Mouse (Mus musculus): ENCODE measurements around the gene Rad9b. TPM values are rescaled to one million over a fixed set of nuclear protein-coding genes. Genes with fewer than 3 reads are reported as not detected.

Gene Rad9b
- polyA plus RNA-seq, 1 experiment from 2014 or later, result 13.1 TPM

DNA sequence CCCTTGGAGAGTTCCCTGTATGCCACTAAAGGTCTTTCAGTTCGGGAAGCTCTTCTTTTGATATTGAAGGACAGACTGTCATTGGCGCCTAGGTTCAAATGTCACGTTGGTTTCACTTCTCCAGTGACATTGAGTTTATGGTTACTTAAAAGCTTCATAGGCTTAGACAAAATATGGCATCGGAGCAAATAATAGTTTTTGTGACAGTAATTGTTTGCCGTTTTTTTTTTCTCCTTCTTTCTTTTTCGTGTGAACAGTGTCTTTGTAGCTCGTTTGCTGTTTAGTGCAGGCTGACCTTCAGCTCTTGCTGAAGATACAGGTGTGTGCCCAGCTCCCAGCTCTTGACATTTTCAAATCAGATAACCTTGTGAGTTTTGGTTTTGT, 68.3 kb downstream of the Rad9b start:
- peak overlapping the region; percentile 94 for H3K4me3 ChIP-seq (ENCODE audit: low read depth, low read length)
- H3K36me3 ChIP-seq (ENCODE audit: control insufficient read depth, insufficient read depth, low read length), result peaks cover 7% of the 10 kb centered on the region; the same call in 1 of the 2 replicates
- H3K27me3 ChIP-seq (replicated peaks; ENCODE audit: control insufficient read depth, insufficient read depth, low read length), result no peaks in the 10 kb centered on the region
- no peak for ATAC-seq
- DNase-seq (ENCODE audit: low spot score), result no peak
- peaks cover 9% of the 10 kb centered on the region for H3K4me1 ChIP-seq (ENCODE audit: control insufficient read depth, insufficient read depth, low read length)
- H3K9ac ChIP-seq (ENCODE audit: low read length), result peak overlapping the region; percentile 84; the same call in 1 of the 2 replicates
- no peak overlapping the region for H3K27ac ChIP-seq (ENCODE audit: low read depth, low read length)
- 50% methylated on average over 7 of the region's 7 CpGs for WGBS
- H3K9me3 ChIP-seq (replicated peaks; ENCODE audit: control insufficient read depth, low read length), result no peaks in the 10 kb centered on the region
- H3K4me2 ChIP-seq (ENCODE audit: low read length), result peak overlapping the region; percentile 64

DNA sequence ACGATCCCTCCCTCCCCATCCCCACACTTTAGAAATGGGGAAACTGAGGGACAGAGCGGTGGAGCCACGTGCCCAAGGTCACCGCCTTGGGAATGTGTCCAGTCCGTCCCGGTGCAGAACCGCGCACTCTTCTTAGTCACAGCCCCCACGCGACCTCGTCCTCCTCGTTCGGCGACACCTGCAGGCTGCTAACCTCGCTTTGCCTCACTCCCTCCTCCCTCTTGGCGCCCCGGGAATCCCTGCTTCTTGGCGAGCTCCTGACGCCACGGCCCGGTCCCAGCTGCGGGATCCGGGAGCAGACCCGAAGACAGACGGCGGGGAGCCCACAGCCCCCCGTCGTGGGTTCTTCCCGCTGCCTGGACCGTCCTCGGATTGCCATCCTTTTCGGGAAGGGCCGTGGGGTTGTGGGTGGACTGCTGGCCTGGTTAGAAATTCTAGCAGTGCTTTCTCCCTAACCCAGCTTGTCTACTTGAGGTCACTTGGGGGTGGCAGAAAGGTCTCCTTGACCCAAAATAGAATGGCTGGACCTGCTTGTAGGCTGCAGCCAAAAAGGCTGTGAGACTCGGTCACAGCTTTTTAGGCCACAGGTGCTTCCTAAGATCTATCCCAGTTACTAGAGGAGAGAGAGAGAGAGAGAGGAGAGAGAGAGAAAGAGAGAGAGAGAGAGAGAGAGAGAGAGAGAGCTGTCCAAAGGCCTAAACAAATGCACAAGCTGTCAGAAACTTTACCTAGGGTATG, 68.8 kb downstream of the Rad9b start:
- Histone ChIP-seq H3K27me3 (replicated peaks; ENCODE audit: control insufficient read depth, insufficient read depth, low read length) (no peaks in the 10 kb centered on the region), H3K4me3 (ENCODE audit: low read depth, low read length) (peak overlapping the region; percentile 94), H3K9me3 (replicated peaks; ENCODE audit: control insufficient read depth, low read length) (no peaks in the 10 kb centered on the region), H3K9ac (ENCODE audit: low read length) (peak overlapping the region; percentile 84), H3K4me2 (ENCODE audit: low read length) (peak overlapping the region; percentile 64), H3K36me3 (ENCODE audit: control insufficient read depth, insufficient read depth, low read length) (peaks cover 7% of the 10 kb centered on the region; the same call in 1 of the 2 replicates), H3K4me1 (ENCODE audit: control insufficient read depth, insufficient read depth, low read length) (peaks cover 9% of the 10 kb centered on the region), H3K27ac (ENCODE audit: low read depth, low read length) (peak overlapping the region; percentile 82; the same call in 1 of the 2 replicates)
- ATAC-seq (peak; percentile 47), DNase-seq (ENCODE audit: low spot score) (peak; percentile 52)
- under 1% methylated on average over 34 of the region's 34 CpGs for WGBS

DNA sequence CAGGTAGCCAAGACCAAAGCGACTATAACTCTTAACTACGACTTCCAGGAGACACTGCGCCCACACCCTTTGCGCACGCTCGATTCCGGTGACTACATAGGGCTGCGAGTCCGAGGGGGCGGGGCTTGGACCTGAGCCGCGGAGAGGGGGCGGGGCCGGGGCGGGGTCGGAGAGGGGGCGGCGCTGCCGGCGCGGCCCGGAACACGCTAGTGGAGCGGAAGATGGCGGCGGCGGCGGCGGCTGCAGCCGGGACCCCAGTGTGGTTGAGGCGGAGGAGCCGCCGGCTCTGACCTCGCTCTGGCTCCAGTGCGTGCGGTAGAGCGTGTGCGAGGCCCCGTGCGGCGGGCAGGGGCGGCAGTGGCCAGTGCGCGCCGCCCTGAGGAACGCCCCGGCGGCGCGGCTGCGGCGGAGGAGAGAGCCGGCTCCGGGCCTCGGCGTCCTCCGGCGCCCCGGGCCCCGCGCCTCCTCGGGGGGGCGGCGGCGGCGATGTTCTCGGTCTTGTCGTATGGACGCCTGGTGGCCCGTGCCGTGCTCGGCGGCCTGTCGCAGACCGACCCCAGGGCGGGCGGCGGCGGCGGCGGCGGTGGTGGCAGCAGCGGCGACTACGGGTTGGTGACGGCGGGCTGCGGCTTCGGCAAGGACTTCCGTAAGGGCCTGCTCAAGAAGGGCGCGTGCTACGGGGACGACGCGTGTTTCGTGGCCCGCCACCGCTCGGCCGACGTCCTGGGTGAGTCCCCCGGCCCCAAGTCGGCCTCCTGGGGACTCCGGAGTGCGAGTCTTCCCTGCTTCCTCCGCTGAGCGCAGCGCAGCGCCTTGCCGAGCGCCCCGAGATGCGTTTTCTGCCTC, 69.6 kb downstream of the Rad9b start, which contains the start of gene Pptc7:
Gene Pptc7, plus strand, starts transcription at position 183 of the 846 bp plus-strand sequence.
- no peaks in the 10 kb centered on the region for H3K27me3 ChIP-seq (replicated peaks; ENCODE audit: control insufficient read depth, insufficient read depth, low read length)
- peak within 1 kb of the TSS; percentile 84 for H3K9ac ChIP-seq (ENCODE audit: low read length)
- peak; percentile 97 for ATAC-seq
- peak within 1 kb of the TSS; percentile 94 for H3K4me3 ChIP-seq (ENCODE audit: low read depth, low read length)
- peak within 1 kb of the TSS; percentile 82 for H3K27ac ChIP-seq (ENCODE audit: low read depth, low read length)
- H3K36me3 ChIP-seq (ENCODE audit: control insufficient read depth, insufficient read depth, low read length), result peaks cover 7% of the 10 kb centered on the region; the same call in 1 of the 2 replicates
- H3K9me3 ChIP-seq (replicated peaks; ENCODE audit: control insufficient read depth, low read length), result no peaks in the 10 kb centered on the region
- peaks cover 9% of the 10 kb centered on the region for H3K4me1 ChIP-seq (ENCODE audit: control insufficient read depth, insufficient read depth, low read length)
- peak within 1 kb of the TSS; percentile 64 for H3K4me2 ChIP-seq (ENCODE audit: low read length)
- WGBS, result under 1% methylated on average over 76 of the region's 114 CpGs
- DNase-seq (ENCODE audit: low spot score), result peak; percentile 95

DNA sequence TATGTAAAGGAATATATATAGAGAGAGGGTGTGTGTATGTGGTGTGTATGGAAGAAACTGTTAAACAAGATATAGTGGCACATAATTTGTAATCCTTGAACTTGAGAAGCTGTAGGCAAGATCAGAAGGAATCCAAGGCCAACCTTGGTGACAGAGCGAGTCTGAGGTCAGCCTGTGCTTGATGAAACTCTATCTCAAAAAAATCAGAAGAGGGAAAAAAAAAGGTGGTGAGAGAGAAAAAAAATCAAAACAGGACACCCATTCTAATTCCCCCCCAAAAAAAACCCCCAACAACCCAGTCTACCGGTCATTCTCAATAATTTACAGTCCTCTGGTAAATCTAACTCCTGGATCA, 70.2 kb downstream of the Rad9b start:
- Histone ChIP-seq H3K27ac (ENCODE audit: low read depth, low read length) (no peak overlapping the region), H3K9me3 (replicated peaks; ENCODE audit: control insufficient read depth, low read length) (no peaks in the 10 kb centered on the region), H3K27me3 (replicated peaks; ENCODE audit: control insufficient read depth, insufficient read depth, low read length) (no peaks in the 10 kb centered on the region), H3K4me2 (ENCODE audit: low read length) (peak overlapping the region; percentile 64), H3K36me3 (ENCODE audit: control insufficient read depth, insufficient read depth, low read length) (peaks cover 7% of the 10 kb centered on the region; the same call in 1 of the 2 replicates), H3K4me3 (ENCODE audit: low read depth, low read length) (peak overlapping the region; percentile 94; the same call in 1 of the 2 replicates), H3K9ac (ENCODE audit: low read length) (no peak overlapping the region), H3K4me1 (ENCODE audit: control insufficient read depth, insufficient read depth, low read length) (peaks cover 9% of the 10 kb centered on the region)
- 28% methylated on average over 2 of the region's 2 CpGs for WGBS
- DNase-seq (ENCODE audit: low spot score) (no peak), ATAC-seq (no peak)

DNA sequence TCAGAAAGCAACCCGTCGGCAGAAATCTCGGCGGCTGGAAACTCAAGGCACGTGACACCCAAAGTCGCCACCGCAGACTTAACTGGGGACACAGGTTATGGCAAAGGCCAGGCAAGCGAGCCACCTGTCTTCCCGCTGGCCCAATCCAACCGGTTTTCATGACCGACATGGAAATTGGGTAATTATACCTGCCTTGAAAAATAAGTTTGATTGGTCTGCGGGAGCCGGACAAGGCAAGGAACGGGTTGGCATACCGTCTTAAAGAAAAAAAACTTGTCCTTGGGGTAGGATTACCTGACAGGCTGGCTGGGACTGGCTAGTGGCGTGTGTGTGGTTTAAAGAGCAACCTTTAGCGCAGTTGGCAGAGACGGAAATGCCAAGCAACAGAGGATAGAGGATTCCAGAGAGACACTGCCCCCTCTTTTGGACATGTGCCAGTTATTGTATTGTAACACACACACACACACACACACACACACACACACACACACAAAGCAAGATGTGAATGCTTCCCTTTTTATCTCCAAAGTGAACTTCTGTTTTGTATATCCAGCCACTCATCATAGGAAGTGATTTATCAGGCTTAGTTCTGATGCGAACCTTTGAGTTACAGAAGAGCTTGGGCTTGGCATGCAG, 73.1 kb downstream of the Rad9b start:
- Histone ChIP-seq H3K27me3 (replicated peaks; ENCODE audit: control insufficient read depth, insufficient read depth, low read length) (no peaks in the 10 kb centered on the region), H3K27ac (ENCODE audit: low read depth, low read length) (no peak overlapping the region), H3K4me2 (ENCODE audit: low read length) (no peak overlapping the region), H3K36me3 (ENCODE audit: control insufficient read depth, insufficient read depth, low read length) (no peaks in the 10 kb centered on the region), H3K9me3 (replicated peaks; ENCODE audit: control insufficient read depth, low read length) (no peaks in the 10 kb centered on the region), H3K9ac (ENCODE audit: low read length) (no peak overlapping the region), H3K4me1 (ENCODE audit: control insufficient read depth, insufficient read depth, low read length) (peaks cover 7% of the 10 kb centered on the region), H3K4me3 (ENCODE audit: low read depth, low read length) (no peak overlapping the region)
- peak; percentile 11 for DNase-seq (ENCODE audit: low spot score)
- no peak for ATAC-seq
- 38% methylated on average over 19 of the region's 19 CpGs for WGBS

DNA sequence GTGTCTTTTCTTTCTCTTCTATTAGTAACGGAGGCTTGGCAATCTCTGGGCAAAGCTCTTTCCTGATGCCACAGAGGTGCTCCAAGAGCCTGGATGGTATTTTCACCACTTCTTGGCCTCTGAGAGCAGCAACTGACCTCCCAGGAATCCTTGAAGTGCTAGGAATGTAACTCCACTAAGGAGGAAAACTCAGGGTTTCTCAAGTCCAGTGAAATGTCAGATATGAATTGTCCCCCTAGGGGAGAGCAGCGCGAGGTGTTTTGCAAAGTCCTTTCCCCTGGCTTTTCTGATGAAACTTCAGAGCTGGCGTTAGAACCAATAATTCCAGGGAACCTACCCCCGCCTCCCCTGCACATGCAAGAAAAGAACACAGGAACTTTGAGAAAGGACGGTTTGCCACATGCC, 73.6 kb downstream of the Rad9b start:
- Histone ChIP-seq H3K27ac (ENCODE audit: low read depth, low read length) (no peak overlapping the region), H3K27me3 (replicated peaks; ENCODE audit: control insufficient read depth, insufficient read depth, low read length) (no peaks in the 10 kb centered on the region), H3K4me2 (ENCODE audit: low read length) (no peak overlapping the region), H3K4me1 (ENCODE audit: control insufficient read depth, insufficient read depth, low read length) (peaks cover 2% of the 10 kb centered on the region), H3K9ac (ENCODE audit: low read length) (no peak overlapping the region), H3K4me3 (ENCODE audit: low read depth, low read length) (no peak overlapping the region), H3K36me3 (ENCODE audit: control insufficient read depth, insufficient read depth, low read length) (no peaks in the 10 kb centered on the region), H3K9me3 (replicated peaks; ENCODE audit: control insufficient read depth, low read length) (no peaks in the 10 kb centered on the region)
- ATAC-seq (no peak), DNase-seq (ENCODE audit: low spot score) (no peak)
- WGBS, result 49% methylated on average over 6 of the region's 6 CpGs

DNA sequence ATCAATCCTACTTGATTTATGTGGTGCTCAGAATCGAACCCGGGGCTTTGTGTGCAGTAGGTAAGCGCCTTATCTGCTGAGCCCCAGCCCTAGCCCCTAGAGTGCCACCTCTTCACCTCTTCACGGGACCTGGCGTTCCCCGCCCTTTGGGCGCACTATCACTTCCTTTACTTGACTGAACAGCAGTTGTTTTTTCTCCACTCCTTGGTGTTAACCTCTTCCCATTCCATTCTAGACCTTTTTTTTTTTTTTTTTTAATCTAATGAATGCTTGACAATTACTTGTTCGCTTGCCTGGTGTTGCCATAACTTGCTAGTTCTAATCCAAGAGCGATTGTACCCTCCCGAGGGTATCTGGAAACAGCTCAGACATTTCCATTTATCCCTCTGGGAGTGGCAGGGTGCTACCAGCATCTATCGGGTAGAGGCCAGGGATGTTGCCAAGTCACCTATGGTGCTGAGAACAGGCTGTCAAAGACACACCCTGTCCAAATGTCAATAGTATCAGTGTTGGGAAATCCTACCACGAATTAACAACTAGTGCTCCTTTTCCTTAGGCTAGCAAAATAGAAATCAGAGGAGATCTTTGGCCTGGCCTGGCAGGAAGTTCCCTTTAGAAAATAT, 74.1 kb downstream of the Rad9b start:
- Histone ChIP-seq H3K36me3 (ENCODE audit: control insufficient read depth, insufficient read depth, low read length) (no peaks in the 10 kb centered on the region), H3K27ac (ENCODE audit: low read depth, low read length) (no peak overlapping the region), H3K9ac (ENCODE audit: low read length) (no peak overlapping the region), H3K4me2 (ENCODE audit: low read length) (no peak overlapping the region), H3K9me3 (replicated peaks; ENCODE audit: control insufficient read depth, low read length) (no peaks in the 10 kb centered on the region), H3K4me3 (ENCODE audit: low read depth, low read length) (no peak overlapping the region), H3K27me3 (replicated peaks; ENCODE audit: control insufficient read depth, insufficient read depth, low read length) (no peaks in the 10 kb centered on the region), H3K4me1 (ENCODE audit: control insufficient read depth, insufficient read depth, low read length) (no peaks in the 10 kb centered on the region)
- DNase-seq (ENCODE audit: low spot score) (no peak), ATAC-seq (no peak)
- WGBS, result 85% methylated on average over 12 of the region's 12 CpGs

- Histone ChIP-seq H3K27ac (ENCODE audit: low read depth, low read length) (no peak overlapping the region), H3K4me1 (ENCODE audit: control insufficient read depth, insufficient read depth, low read length) (no peaks in the 10 kb centered on the region), H3K27me3 (replicated peaks; ENCODE audit: control insufficient read depth, insufficient read depth, low read length) (no peaks in the 10 kb centered on the region), H3K4me2 (ENCODE audit: low read length) (no peak overlapping the region), H3K36me3 (ENCODE audit: control insufficient read depth, insufficient read depth, low read length) (no peaks in the 10 kb centered on the region), H3K9me3 (replicated peaks; ENCODE audit: control insufficient read depth, low read length) (no peaks in the 10 kb centered on the region), H3K9ac (ENCODE audit: low read length) (no peak overlapping the region), H3K4me3 (ENCODE audit: low read depth, low read length) (no peak overlapping the region)
- DNase-seq (ENCODE audit: low spot score) (peak; percentile 23), ATAC-seq (no peak)
- 81% methylated on average over 7 of the region's 7 CpGs for WGBS
These were observed 75.1 kb downstream of the Rad9b start for GRCm38 (mm10) chr5:122278946-122279345.

Measured in forebrain, embryonic 14.5 days (tissue).